Mouse (Mus musculus) liver, adult (tissue): ENCODE data around the gene Dnah1.

ENCODE experiments used
- GATA4 ChIP-seq: IDR thresholded peaks from 2 replicates; pipeline ENCODE4 v1.6.1; 2014; ENCODE audit warnings: mild to moderate bottlenecking, low read length; ENCODE audit not compliant: insufficient replicate concordance

Dnah1 gene

DNA sequence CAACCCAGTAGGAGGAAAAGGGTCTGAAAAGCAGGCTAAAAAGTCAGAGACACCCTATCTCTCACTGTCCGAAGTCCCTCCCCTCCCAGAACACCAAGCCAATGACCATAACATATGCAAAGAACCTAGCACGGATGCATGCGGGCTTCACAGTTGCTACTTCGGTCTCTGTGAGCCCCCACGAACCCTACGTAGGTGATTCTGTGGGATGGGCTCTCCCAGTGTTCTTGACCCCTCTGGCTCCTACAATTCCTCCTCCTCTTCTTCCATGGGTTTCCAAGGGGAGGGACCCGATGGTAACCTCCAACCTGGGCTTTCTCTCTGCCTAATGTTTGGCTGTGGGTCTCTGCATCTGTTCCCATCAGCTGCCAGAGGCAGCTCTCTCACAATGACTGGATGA, 3.1 kb upstream of the Dnah1 start:
- TF ChIP-seq GATA4, result no peak

DNA sequence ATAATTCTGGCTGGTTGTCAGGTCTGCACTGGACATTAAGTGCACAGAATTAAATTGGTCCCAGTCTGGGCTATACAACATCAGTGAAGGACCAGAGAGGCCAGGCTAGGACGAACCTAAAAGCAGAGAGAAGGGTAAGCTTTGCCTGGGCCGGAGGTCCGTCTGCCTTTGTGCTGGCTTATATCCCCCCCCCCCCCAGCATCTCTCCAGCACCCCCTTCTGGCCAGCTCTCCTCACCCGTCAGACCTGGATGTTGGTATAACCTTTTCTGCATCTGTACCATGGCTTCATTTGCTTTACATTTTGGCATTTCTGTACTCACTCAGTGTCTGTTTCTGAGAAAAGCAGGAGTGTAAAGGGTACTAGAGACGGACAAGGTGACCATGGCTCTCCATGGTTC, 1.9 kb upstream of the Dnah1 start:
- TF ChIP-seq GATA4, result no peak

DNA sequence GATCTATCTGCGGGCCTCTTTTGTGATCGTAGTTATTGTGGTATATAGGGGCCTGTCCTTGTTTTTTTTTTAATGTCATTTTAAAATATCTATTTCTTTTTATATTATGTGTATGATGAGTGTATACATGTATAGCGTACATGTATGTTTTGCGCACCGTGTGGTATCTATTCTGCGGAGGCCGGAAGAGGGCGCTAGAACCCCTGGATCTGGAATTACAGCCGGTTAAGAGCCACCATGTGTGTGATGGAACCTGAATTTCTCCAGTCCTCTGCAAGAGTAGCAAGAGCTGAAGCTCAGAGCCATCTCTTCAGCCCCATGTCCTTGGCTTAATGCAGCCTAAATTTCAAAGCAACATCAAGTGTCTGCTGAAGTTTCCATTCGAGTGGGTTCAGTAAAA, 1.2 kb upstream of the Dnah1 start:
- no peak for TF ChIP-seq GATA4

- no peak for TF ChIP-seq GATA4
Measured at GRCm38 (mm10) chr14:31323189-31323588, 507 bp downstream of the Dnah1 start.

DNA sequence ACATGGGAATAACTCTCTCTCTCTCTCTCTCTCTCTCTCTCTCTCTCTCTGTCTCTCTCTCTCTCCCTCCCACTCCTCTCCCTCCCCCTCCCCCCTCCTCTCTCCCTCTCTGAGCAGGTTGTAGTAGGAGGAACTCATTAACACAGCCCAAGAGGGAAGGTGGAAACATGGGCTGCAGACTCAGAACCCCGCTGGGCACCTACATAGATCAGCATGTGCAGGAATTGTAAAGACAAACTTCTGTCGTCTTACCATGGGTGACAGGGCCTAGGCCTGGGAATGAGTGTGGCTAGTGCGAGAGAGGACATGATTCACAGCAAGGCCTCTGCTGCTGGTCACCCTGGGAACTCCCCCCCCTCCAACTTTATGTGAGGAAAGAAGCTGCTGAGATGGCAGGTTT, 1.5 kb downstream of the Dnah1 start:
- no peak for TF ChIP-seq GATA4

DNA sequence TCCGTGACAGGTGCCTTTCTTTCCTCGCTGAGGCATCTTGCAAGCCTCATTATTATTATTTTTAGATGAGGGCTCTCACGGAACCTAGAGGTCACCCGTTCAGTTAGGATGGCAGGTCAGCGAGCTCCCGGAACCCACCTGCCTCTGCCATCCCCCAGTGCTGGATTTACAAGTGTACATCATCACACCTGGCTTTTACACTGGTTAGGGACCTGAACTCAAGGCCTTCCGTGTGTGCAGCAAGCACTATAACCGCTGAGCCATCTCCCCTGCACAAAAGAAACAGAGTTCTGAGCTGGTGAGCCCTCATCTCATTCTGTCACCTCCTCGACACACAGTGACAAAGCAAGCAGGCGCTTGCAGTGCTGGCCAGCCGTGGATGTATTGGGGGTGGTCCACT, 2.5 kb downstream of the Dnah1 start:
- no peak for TF ChIP-seq GATA4

DNA sequence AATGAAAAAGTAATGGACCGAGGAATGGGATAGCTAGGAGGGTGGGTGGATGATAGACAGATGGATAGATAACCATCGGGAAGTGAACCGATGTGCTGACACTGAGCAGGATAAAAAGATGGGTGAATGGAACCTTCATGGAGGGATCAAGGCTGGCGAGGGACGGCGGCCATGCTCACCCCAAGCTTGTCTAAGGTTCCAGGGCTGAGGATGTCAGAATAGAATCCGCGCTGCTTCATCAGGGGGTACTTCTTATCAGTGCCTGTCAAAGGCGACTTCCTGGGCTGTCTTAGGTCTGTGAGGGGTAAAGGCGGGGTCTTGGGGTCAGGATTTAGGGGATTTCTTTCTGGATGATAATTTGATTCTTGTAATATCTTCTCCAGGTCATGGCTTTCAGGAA, 4.2 kb downstream of the Dnah1 start:
- no peak for TF ChIP-seq GATA4

DNA sequence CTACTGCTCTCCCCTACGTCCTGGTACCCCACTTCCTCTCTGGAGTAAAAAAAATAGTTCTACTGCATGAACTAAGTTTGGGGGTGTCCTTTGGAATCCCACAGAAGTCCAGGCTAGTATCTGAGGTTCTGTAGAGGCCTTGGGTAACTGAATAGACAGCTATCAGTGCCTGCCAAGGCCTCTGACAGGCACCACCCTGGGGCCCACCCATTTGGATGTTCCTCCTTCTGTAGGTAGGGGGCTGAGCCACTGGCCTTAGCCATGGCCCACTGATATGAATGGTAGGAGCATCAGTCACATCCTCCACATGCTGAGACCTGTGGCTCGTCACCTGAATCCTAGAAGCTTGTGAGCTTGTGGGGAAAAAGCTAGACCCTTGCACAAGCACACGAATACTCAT, 5.9 kb downstream of the Dnah1 start:
- no peak for TF ChIP-seq GATA4

GRCm38 (mm10) chr14:31316613-31317012, 7.1 kb downstream of the Dnah1 start:
- no peak for TF ChIP-seq GATA4

DNA sequence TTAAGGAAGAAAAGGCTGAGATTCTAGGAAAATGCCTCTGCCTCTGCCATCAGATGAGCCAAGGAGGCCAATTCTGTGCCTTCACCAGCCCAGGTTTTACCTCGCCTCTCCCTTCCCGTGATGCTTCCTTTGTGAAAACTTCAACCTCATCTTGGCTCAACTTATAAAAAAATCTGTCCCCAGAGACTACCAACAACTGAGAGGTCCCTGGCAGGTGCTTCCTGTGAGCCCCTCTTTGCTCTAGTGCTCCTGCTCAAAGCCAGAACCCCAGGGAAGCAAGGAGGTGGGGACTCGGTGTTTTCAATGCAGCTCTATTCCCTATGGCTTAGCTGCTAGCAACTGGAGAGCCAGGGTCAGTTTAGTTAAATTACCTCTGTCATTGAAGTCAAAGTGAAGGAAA, 10.5 kb downstream of the Dnah1 start:
- TF ChIP-seq GATA4, result no peak

- TF ChIP-seq GATA4, result no peak
Measured at GRCm38 (mm10) chr14:31285728-31286127, 38.0 kb downstream of the Dnah1 start.

DNA sequence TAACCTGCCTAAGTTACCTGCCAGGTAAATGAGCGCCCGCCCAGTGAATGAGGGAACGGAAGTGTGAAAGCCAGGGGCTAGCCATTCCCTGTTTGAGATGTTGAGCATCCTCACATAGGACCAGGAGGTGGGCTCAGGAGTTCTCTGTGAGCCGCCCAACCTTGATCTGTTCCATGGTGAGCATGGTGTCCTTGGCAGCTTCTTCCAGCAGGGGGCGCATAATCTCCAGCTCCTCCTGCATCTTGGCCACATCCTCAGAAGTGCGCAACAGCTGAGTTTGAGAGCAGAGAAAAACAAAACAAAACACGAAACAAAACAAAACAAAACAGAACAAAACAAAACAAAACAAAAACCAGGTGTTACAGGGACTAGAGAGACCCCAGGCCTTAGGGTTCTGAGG, 51.5 kb downstream of the Dnah1 start:
- no peak for TF ChIP-seq GATA4

DNA sequence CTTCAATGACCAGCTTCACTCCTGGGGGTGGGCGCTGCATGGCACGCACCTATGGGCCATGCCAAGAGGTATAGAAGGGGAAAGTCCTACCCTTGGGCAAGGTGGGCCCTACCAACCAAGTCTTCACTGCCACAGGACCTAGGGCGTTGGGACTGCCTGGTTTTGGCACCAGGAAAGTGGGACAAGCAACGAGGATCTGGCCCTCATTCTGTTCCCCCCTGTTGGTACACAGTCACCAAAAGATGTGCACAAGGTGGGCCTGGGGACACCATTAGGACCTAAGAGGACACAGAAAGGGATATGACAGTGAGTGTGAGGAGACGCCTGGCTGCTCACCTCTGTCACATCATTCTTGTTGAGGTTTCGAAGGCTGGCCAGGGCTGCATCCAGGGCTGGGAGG, 52.6 kb downstream of the Dnah1 start:
- no peak for TF ChIP-seq GATA4

DNA sequence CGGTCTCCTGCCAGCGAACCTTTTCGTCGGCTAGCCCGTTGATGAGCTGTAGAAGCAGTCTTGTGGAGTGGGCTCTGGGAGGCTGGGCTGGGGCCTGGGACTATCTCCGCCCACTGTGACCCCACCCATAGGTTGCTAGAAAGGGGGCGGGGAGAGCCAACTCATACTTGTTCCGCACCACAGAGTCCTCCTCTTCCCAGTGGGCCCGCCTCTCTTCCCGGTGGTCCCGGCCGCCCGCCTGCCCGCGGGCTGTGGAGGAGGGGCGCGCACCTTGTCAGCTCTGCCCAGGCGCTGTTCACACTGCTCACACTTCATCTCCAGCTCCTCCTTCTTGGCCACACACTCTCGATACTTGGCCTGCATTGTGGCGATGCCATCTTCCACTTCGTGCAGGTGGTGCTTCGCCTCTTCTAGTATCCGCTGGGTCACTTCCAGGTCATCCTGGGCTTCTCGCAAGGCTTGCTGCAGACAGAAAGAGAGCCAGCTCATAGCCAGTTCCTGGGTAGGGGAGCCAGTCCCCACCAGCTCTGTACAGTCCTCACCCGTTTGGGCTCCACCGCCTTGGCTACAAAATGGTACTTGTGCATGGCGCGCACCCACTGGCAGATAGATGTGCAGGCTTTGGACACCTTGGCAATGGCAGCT, 54.1 kb downstream of the Dnah1 start:
- TF ChIP-seq GATA4, result no peak

DNA sequence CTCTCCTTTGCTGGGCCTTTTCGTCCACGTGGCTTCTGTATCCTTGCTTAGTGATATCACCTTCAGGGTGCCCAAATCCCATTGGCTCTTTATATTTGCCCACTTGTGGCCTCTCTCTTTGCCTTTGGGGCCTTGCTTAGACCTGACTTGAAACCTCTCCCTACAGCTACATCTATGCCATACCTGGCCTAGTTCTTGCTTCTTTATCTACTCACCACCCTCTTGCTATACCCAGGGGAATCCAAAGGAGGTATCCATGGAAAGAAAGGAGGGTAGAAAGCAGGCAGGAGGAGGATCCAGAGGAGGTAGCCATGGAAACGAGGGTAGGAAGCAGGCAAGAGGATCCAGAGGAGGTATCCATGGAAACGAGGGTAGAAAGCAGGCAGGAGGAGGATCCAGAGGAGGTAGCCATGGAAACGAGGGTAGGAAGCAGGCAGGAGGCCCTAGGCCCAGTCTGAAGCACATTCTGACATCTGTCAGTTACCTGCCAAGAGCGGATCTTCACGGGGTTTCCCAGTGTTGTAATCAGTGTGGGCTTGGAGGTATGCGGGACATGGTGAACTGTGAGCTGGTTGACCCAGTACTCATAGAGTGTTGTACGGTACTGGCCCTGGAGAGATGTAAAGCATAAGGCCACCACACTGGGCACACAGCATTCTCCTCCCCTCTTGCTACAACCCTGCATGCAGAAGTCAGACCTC, 55.2 kb downstream of the Dnah1 start:
- no peak for TF ChIP-seq GATA4

- no peak for TF ChIP-seq GATA4
Measured at GRCm38 (mm10) chr14:31267649-31268048, 56.0 kb downstream of the Dnah1 start.

DNA sequence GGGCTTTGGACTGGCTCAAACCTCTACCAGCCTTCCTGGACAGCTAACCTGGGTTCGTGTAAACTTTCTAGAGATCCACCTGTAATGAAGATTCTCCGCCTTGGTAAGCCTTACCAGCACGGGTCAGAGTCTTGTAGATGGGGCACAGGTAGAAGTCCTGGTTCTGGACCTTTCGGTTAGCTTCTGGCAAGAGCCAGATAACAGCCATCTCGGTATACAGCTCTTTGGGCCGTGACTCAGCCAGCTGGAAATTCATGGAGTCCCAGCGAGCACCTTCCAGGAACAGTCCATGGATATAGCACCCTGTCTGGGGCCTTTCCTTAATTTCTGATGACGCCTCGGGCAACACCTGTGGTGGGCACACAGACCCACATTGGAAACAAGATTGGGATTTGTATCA, 62.8 kb downstream of the Dnah1 start:
- TF ChIP-seq GATA4, result no peak
